Mouse (Mus musculus) MEL (cell line): ENCODE results near the gene Maml2.

Experiments used
- CHD1 ChIP-seq: IDR thresholded peaks from 2 replicates; pipeline ENCODE4 v1.6.1; 2012; ENCODE audit warnings: low read depth, mild to moderate bottlenecking, inconsistent platforms, low read length, improper control_type of control experiment
- CTCF ChIP-seq, 3 experiments: IDR thresholded peaks in 2 of 3; conservative IDR thresholded peaks in 1 of 3; 2 replicates each; pipeline ENCODE4 v1.5.1; 2011 to 2012; ENCODE audit warnings: low read length in 3 of 3, low read depth in 2 of 3, mild to moderate bottlenecking in 2 of 3, improper control_type of control experiment in 1 of 3, inconsistent platforms in 1 of 3, mixed read lengths in 1 of 3, moderate library complexity in 1 of 3; ENCODE audit not compliant: control insufficient read depth in 1 of 3, insufficient read depth in 1 of 3, poor library complexity in 1 of 3, severe bottlenecking in 1 of 3
- POLR2A ChIP-seq, 2 experiments: IDR thresholded peaks; 2 replicates each; pipeline ENCODE4 v1.6.1; 2011 to 2012; ENCODE audit warnings: low read length in 2 of 2, mild to moderate bottlenecking in 2 of 2, control low read depth in 1 of 2, improper control_type of control experiment in 1 of 2, low read depth in 1 of 2, moderate library complexity in 1 of 2; ENCODE audit not compliant: control insufficient read depth in 1 of 2, insufficient read depth in 1 of 2, poor library complexity in 1 of 2

DNA sequence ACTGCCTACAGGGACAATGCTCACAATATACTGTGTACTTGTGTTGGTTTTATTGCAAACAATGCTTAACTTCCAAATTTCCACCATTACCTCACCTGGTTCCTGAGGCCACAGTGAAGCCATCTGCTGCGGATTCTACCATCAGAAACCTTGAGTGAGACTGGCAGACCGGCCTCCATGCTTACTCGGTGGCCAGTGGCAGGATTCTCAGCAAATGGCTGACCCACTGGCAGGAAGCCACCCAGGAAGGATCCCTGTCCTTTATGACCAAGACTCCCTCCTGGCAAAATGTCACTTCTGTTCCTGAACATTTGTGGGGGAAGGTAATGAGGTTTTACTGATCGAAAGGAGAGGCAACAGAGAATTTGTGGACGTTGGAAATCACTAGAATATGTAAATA, 202.3 kb downstream of the Maml2 start:
- TF ChIP-seq CHD1, result no peak
- no peak for TF ChIP-seq POLR2A (IDR thresholded peaks at IDR 0.05; ENCODE audit: control insufficient read depth in 1 of 2, insufficient read depth in 1 of 2, low read depth in 1 of 2, low read length in 2 of 2, poor library complexity in 1 of 2)
- no peak for TF ChIP-seq CTCF (IDR thresholded peaks at IDR 0.05 in 2 of 3, conservative IDR thresholded peaks at IDR 0.05 in 1 of 3; ENCODE audit: control insufficient read depth in 1 of 3, insufficient read depth in 1 of 3, low read depth in 2 of 3, low read length in 3 of 3, poor library complexity in 1 of 3, severe bottlenecking in 1 of 3)
